Mouse (Mus musculus): ENCODE data around the gene Olfr1416. TPM values are rescaled to one million over a fixed set of nuclear protein-coding genes. Genes with fewer than 3 reads are reported as not detected.
A peak's percentile ranks its signal among the peaks of the same experiment; 100 is the strongest.

The Olfr1416 gene
- polyA plus RNA-seq, 1 experiment from 2014 or later = 0.03 TPM

Small RNAs within 50 kb of the gene (microRNA-seq; reads per million reads assigned to microRNA genes)
- 1.8 reads per million, percentile 5 among the genes with 10 or more reads in this experiment for gene Mir6900 (ENCODE audit: borderline number of aligned reads)

Other genes with a start within 250 kb of the Olfr1416 start
- gene Ndufa10, start 11.3 kb downstream of the Olfr1416 start, polyA plus RNA-seq (2014; fragmentation: Nextera tagmentation; extraction: Ambion mirVana) = 256 and 284 TPM in 2 replicates
- not detected in 2 replicates for gene Olfr1415, start 11.0 kb upstream of the Olfr1416 start, polyA plus RNA-seq (2014; fragmentation: Nextera tagmentation; extraction: Ambion mirVana)
- gene Olfr1414, start 33.5 kb upstream of the Olfr1416 start, polyA plus RNA-seq (2014; fragmentation: Nextera tagmentation; extraction: Ambion mirVana) = 0.11 and 0.12 TPM in 2 replicates
- not detected in 2 replicates for gene Olfr1413, start 86.2 kb upstream of the Olfr1416 start, polyA plus RNA-seq (2014; fragmentation: Nextera tagmentation; extraction: Ambion mirVana)
- gene Olfr1412, start 100.7 kb upstream of the Olfr1416 start, polyA plus RNA-seq (2014; fragmentation: Nextera tagmentation; extraction: Ambion mirVana) = not detected in 2 replicates
- not detected in 2 replicates for gene Olfr1411, start 109.3 kb upstream of the Olfr1416 start, polyA plus RNA-seq (2014; fragmentation: Nextera tagmentation; extraction: Ambion mirVana)
- gene Olfr1410, start 120.7 kb upstream of the Olfr1416 start, polyA plus RNA-seq (2014; fragmentation: Nextera tagmentation; extraction: Ambion mirVana) = not detected in 2 replicates
- 0.07 TPM in 1 of 2 replicates, not detected in the other for gene Olfr12, start 132.7 kb upstream of the Olfr1416 start, polyA plus RNA-seq (2014; fragmentation: Nextera tagmentation; extraction: Ambion mirVana)
- gene Cops9, start 156.9 kb upstream of the Olfr1416 start, polyA plus RNA-seq (2014; fragmentation: Nextera tagmentation; extraction: Ambion mirVana) = 425 and 478 TPM in 2 replicates
- 0.12 and 0.51 TPM in 2 replicates for gene Otos, start 163.7 kb upstream of the Olfr1416 start, polyA plus RNA-seq (2014; fragmentation: Nextera tagmentation; extraction: Ambion mirVana)

All from embryonic facial prominence, embryonic 14.5 days (tissue).